Mouse (Mus musculus): ENCODE results near the gene Fkbpl. TPM values are rescaled to one million over a fixed set of nuclear protein-coding genes. Genes with fewer than 3 reads are reported as not detected.

Fkbpl gene
- total RNA-seq, 2 experiments from 2014 or later: 2.6 TPM; not detected in 1

GRCm38 (mm10) chr17:34626062-34626772 lies 18.3 kb upstream of the Fkbpl start:
- ATAC-seq (replicated peaks; ENCODE audit: low FRiP score, poor library complexity, severe bottlenecking): no peak

GRCm38 (mm10) chr17:34626773-34627092 lies 17.8 kb upstream of the Fkbpl start:
- ATAC-seq (replicated peaks; ENCODE audit: low FRiP score, poor library complexity, severe bottlenecking): peak; percentile 36

- peak; percentile 61 for ATAC-seq (replicated peaks; ENCODE audit: low FRiP score, poor library complexity, severe bottlenecking)
Observed at GRCm38 (mm10) chr17:34627093-34627942, 17.2 kb upstream of the Fkbpl start.

GRCm38 (mm10) chr17:34627943-34628643 lies 16.5 kb upstream of the Fkbpl start, which contains the start of gene Ppt2:
Gene Ppt2 (minus strand): TSS chr17:34628510.
- no peak for ATAC-seq (replicated peaks; ENCODE audit: low FRiP score, poor library complexity, severe bottlenecking)

GRCm38 (mm10) chr17:34628644-34628967 lies 16.0 kb upstream of the Fkbpl start:
- no peak for ATAC-seq (replicated peaks; ENCODE audit: low FRiP score, poor library complexity, severe bottlenecking)

- no peak for ATAC-seq (replicated peaks; ENCODE audit: low FRiP score, poor library complexity, severe bottlenecking)
Observed at GRCm38 (mm10) chr17:34629221-34629751, 15.3 kb upstream of the Fkbpl start, which contains the start of gene Prrt1. Gene Prrt1 (plus strand): TSS chr17:34629533.

- no peak for ATAC-seq (replicated peaks; ENCODE audit: low FRiP score, poor library complexity, severe bottlenecking)
Observed at GRCm38 (mm10) chr17:34629796-34630603, 14.6 kb upstream of the Fkbpl start.

GRCm38 (mm10) chr17:34630761-34631301 lies 13.7 kb upstream of the Fkbpl start:
- ATAC-seq (replicated peaks; ENCODE audit: low FRiP score, poor library complexity, severe bottlenecking): no peak

GRCm38 (mm10) chr17:34631647-34632046 lies 12.9 kb upstream of the Fkbpl start:
- no peak for ATAC-seq (replicated peaks; ENCODE audit: low FRiP score, poor library complexity, severe bottlenecking)

- ATAC-seq (replicated peaks; ENCODE audit: low FRiP score, poor library complexity, severe bottlenecking): 0 out of 2 replicates have a peak, but pooled peaks have one; percentile 44
Observed at GRCm38 (mm10) chr17:34632261-34632691, 12.3 kb upstream of the Fkbpl start.

GRCm38 (mm10) chr17:34635671-34636070 lies 8.9 kb upstream of the Fkbpl start:
- ATAC-seq (replicated peaks; ENCODE audit: low FRiP score, poor library complexity, severe bottlenecking): no peak

- ATAC-seq (replicated peaks; ENCODE audit: low FRiP score, poor library complexity, severe bottlenecking): no peak
Observed at GRCm38 (mm10) chr17:34637459-34637858, 7.1 kb upstream of the Fkbpl start.

GRCm38 (mm10) chr17:34639461-34640255 lies 4.9 kb upstream of the Fkbpl start:
- no peak for ATAC-seq (replicated peaks; ENCODE audit: low FRiP score, poor library complexity, severe bottlenecking)

GRCm38 (mm10) chr17:34640778-34641601 lies 3.6 kb upstream of the Fkbpl start:
- ATAC-seq (replicated peaks; ENCODE audit: low FRiP score, poor library complexity, severe bottlenecking): no peak

GRCm38 (mm10) chr17:34641945-34642344 lies 2.6 kb upstream of the Fkbpl start:
- ATAC-seq (replicated peaks; ENCODE audit: low FRiP score, poor library complexity, severe bottlenecking): no peak

GRCm38 (mm10) chr17:34643379-34643778 lies 1.2 kb upstream of the Fkbpl start:
- no peak for ATAC-seq (replicated peaks; ENCODE audit: low FRiP score, poor library complexity, severe bottlenecking)

- no peak for ATAC-seq (replicated peaks; ENCODE audit: low FRiP score, poor library complexity, severe bottlenecking)
Observed at GRCm38 (mm10) chr17:34643944-34644343, 620 bp upstream of the Fkbpl start.

All from erythroid progenitor cell, adult 5-6 weeks (primary cell).